Mouse (Mus musculus) c-Kit-negative CD71-positive TER-119-positive erythroid progenitor cells, embryonic 14.5 days (primary cell): ENCODE data around the gene Vars.
"Not testable (repeated sequence)": the region's sequence is repeated elsewhere in the genome, so short reads cannot be mapped to it uniquely, and the experiment has no call there.

Source experiments
- DNase-seq: peaks from one replicate; pipeline ENCODE4 v3.0.0-alpha.2; 2013; ENCODE audit warnings: low read depth, low spot score

Vars gene

GRCm38 (mm10) chr17:35024261-35024660 is 23.5 kb downstream of the Vars start:
- DNase-seq, result no peak

DNA sequence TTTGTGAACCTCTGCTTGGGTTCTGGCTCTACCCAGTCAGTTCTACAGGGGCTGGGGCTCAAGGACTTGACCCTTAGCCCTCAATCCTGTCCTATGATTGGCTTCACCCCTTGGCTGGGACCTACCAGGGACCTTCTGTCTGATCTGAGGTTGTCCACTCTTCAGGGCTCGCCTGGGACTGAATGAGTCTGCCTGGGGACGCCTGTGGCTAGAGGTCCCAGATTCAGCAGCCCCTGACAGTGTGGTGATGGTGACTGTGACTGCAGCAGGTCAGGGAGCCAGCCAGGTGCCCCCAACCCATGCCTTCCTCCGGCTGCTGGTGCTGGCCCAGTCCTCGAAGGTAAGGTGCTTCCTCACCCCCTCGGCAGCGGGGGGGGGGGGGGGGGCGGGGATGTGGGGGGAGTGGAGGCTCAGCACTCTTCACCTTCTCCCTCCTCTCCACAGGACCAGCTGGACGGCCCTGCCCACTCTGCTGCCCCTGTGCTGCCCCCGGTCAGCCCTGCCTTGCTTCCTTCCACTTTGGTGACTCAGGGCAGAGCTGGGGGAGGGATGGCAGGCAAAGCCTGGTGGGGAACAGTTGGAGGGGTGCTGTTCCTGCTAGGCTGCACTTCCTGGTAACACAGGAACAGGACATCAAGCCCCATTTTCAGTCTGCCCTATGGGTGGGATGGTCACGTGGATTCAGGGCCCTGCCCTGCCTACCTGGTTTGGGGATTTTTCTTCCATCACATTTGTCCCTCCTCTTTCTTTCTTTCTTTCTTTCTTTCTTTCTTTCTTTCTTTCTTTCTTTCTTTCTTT is 24.1 kb downstream of the Vars start:
- DNase-seq, result no peak

GRCm38 (mm10) chr17:35026206-35026605 is 25.4 kb downstream of the Vars start:
- no peak for DNase-seq

DNA sequence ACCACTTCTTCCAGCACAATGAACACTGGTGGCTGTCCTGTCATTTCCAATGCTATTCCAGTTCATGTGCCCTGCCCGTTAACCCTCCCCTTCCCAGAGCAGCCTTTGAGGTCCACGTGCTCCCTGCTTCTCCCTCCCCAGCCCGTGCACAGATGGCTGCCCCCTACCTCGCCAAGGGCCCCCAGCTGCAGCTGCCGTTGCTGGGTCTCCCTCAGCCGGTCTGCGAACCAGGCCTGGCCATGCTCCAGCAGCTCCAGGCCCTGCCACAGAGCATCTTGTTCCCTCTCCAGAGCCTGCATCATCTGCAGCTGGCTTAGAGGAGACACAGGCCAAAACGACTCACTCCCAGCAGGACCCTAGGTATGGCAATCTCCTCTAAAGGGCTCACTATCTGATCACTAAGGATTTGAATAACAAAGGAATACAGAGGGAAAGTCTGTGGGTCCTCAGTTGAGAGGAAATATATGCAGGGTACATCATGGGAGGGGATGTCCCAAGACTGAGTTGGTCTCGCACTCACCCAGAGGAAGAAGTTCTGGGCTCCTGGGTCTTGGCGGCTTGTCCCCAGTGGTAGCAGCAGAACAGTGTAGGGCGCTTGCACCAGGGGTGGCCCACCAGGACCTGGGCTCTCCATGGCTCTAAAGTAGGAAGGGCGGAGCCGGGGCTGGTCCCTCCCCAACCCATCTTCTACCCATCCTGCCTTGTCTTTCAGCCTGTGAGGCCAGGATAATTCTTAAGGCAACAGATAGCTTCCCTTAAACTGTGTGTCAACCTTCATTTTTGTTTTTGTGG is 26.7 kb downstream of the Vars start, which contains the start of gene Sapcd1:
Sapcd1 (minus strand) TSS at position 740 of the 792 bp plus-strand sequence.
- no peak for DNase-seq

DNA sequence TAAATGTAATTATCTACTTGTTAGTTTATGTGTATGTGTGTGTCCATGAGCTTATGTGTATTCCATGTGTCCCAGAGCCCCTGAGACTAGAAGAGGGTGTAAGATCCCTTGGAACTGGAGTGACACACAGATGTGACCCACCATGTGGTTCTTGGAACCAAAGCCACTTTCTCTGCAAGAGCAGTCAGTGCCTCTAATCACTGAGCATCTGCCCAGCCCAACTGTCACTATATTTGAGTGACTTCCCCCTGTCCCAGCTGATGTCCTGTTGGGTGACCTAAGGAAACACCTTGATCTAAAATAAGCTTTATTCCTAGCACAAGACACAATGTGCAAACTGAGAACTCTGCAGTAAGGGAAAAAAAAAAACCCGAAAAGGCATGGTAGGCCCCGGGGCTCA is 27.5 kb downstream of the Vars start:
- no peak for DNase-seq

- DNase-seq, result no peak
Measured at GRCm38 (mm10) chr17:35029691-35030532, 29.1 kb downstream of the Vars start.

DNA sequence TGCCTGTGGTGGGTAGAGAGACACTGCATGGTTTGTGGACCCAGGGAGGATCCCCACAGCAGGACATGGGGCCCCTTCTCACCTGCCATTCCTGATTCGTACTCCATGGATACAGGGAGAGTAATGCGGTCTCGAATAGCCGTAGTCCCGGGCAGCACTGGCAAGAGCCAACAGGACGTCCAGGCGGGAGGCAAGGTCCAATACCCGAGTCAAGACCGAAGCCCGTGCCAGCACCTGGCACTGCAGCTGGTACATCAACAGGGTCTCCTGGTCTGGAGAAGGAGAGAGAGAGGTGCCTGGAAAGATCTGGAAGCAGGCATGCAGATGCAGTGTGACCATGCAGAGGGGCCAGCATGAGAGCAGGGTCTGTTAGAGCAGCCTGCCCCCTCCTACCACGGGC is 30.5 kb downstream of the Vars start:
- DNase-seq, result no peak

DNA sequence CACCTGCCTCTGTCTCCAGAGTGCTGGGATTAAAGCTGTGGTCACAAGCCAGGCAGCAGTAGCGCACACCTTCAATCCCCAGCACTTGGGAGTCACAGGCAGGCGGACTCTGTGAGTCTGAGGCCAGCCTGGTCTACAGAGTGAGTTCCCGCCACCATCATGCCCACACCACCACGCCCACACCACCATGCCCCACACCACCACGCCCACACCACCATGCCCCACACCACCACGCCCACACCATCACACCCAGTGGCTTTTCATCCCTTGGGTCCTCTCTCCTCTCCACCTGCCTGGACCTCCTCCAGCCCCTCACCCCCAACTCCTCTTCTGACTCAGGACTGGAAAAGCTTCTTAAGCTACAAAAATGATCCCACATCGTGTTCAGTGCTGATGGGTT is 31.1 kb downstream of the Vars start:
- DNase-seq, result no peak

GRCm38 (mm10) chr17:35032323-35032870 is 31.6 kb downstream of the Vars start:
- DNase-seq, result no peak

DNA sequence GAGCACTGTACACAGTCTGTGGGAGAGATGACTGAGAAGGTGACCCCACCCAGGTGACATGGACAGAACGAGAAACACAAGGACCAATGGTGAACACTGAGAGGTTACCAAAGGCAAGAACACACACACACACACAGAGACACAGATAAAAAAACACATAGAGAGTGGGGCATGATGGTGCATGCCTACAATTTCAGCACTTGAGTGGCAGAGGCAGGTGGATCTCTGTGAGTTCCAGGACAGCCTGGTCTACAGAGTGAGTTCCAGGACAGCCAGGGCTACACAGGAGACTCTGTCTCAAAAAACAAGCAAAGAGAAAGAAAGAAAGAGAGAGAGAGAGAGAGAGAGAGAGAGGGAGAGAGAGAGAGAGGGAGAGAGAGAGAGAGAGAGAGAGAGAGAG is 32.9 kb downstream of the Vars start:
- DNase-seq, result not testable (repeated sequence)

- no peak for DNase-seq
Measured at GRCm38 (mm10) chr17:35034896-35035295, 34.1 kb downstream of the Vars start.

GRCm38 (mm10) chr17:35039121-35039873 is 38.5 kb downstream of the Vars start:
- DNase-seq, result no peak

DNA sequence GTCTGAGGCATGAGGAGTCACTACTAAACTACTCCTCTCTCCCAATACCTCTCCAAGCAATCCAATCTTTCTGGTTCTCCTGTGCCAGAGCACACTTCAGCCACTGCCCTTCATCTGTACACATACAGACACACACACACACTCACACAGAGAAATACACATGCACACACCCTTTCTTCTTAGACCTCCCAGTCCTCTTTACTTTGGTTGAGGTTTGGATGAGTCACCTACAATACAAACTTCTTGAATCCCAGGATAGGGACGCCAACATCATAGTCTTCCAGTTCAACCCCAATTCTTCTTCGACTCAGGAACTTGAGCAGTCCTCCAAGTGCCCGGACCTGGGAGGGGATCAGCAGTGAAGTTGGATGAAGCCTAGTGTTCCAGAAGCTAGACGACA is 43.0 kb downstream of the Vars start:
- DNase-seq, result no peak

DNA sequence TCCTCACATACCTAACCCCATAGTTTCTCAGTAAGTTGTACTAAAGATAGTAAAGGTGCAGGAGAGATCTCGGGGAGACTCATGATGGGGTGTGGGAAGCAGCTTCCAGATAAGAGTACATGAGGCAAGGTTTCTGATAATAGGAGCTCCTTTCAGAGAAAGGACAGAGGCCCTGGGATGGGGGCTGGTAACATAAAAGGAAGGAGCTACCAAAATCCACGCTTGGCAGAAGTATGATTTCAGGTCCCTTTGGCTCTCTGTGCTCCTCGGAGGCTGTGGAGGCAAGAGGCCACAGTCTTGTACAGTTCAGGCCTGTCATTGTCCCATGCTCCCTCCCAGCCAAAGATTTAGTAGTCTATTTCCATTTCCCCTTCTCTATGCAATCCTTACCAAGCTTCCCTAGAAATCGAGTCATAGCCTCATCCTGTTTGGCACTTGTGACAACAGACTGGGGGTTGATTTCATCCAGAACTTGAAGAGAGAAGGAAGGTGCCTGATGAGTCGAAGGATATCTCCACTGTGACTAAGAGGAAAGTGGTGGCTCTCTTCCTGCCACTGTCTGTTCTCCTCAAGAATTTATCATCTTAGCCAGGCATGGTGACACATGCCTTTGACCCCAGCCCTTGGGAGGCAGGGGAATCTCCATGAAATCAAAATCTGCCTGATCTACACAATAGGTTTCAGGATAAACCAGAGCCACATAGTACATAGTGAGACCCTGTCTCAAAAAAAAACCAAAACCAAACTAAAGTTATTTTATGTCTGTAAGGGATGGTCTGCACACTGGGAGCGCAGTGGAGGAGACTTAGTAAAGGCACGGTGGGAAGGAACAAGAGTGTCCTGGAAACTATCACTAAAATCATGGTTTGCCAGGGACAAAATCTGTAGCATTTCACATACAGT is 44.4 kb downstream of the Vars start:
- no peak for DNase-seq

- DNase-seq, result no peak
Measured at GRCm38 (mm10) chr17:35045807-35046680, 45.3 kb downstream of the Vars start.

- DNase-seq, result peak; percentile 93
Measured at GRCm38 (mm10) chr17:35046681-35047455, 46.1 kb downstream of the Vars start, which contains the start of gene Msh5. Gene Msh5 (minus strand): TSS chr17:35046745.

DNA sequence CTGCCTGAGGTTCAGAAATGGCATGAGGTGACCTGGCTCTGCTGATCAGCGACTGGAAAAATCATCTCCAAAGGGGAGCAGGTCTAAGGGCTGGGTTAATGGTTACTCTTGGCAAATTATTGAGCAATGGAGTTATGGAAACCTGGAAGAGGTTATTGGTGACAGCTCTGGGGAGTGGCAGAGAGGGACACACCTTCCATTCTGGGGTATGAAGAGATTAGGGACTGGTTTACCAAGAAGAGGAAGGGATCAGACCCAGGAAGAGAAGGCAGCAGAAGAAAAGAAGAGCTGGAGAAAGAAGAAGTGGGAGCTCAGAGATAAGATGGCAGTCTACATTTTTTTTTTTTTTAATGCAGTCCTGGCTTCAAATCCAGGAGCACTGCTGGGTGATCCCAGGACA is 46.9 kb downstream of the Vars start:
- no peak for DNase-seq
